Mouse (Mus musculus) cortical plate, adult 2 months (tissue): ENCODE results near the gene Trex1.

ENCODE experiments used
- CTCF ChIP-seq: fragments of 200-500 bp; IDR thresholded peaks from 2 replicates; pipeline ENCODE4 v1.5.1; 2011; ENCODE audit warnings: mild to moderate bottlenecking, control low read depth, low read length; ENCODE audit not compliant: insufficient read depth; ENCODE audit errors: extremely low read depth
- POLR2A ChIP-seq: fragments of 200-500 bp; IDR thresholded peaks from 2 replicates; pipeline ENCODE4 v1.6.1; 2011; ENCODE audit warnings: mild to moderate bottlenecking, low read length, control low read depth; ENCODE audit not compliant: insufficient read depth; ENCODE audit errors: extremely low read depth

GRCm38 (mm10) chr9:109028919-109029318 lies 30.6 kb downstream of the Trex1 start:
- TF ChIP-seq POLR2A (no peak), CTCF (no peak)
